Mouse (Mus musculus) embryonic fibroblast, embryonic 13.5 days (primary cell): ENCODE data around the gene Mpp3. TPM values are rescaled to one million over a fixed set of nuclear protein-coding genes. Genes with fewer than 3 reads are reported as not detected.

Experiments used
- H3K27ac ChIP-seq: 2 replicates; pipeline ENCODE4 v1.5.1; 2012; ENCODE audit warnings: low read length, control low read depth, inconsistent platforms; ENCODE audit not compliant: insufficient read depth
- H3K4me1 ChIP-seq: 2 replicates; pipeline ENCODE4 v1.6.1; 2011; ENCODE audit warnings: low read length; ENCODE audit not compliant: control insufficient read depth, insufficient read depth
- H3K4me3 ChIP-seq: 2 replicates; pipeline ENCODE4 v1.5.1; 2011; ENCODE audit warnings: mild to moderate bottlenecking, control low read depth, low read length; ENCODE audit not compliant: insufficient read depth
- CTCF ChIP-seq: IDR thresholded peaks from 2 replicates; pipeline ENCODE4 v1.5.1; 2011; ENCODE audit warnings: mild to moderate bottlenecking, control low read depth, low read length, moderate library complexity, borderline replicate concordance; ENCODE audit not compliant: insufficient read depth
- POLR2A ChIP-seq: IDR thresholded peaks from 2 replicates; pipeline ENCODE4 v1.6.1; 2011; ENCODE audit warnings: low read depth, mild to moderate bottlenecking, control low read depth, low read length, moderate library complexity
- polyA plus RNA-seq: library from polyadenylated mRNA; stranded (reverse); fragments of >200 nt; gene quantifications from 2 replicates; pipeline ENCODE4 v1.2.4, GENCODE M21; 2011; ENCODE audit warnings: low read depth; ENCODE audit not compliant: missing spikeins, insufficient read length

The Mpp3 gene
- polyA plus RNA-seq, 1 experiment: 0.42 TPM

- H3K4me1 ChIP-seq: no peaks in the 10 kb centered on the region
- H3K4me3 ChIP-seq: no peak overlapping the region
- H3K27ac ChIP-seq: no peak overlapping the region
- TF ChIP-seq CTCF (peak; percentile 23; the same call in 1 of the 2 replicates), POLR2A (no peak)
Measured at GRCm38 (mm10) chr11:101971410-101971809, 56.9 kb downstream of the Mpp3 start.

GRCm38 (mm10) chr11:101969835-101970234 lies 58.4 kb downstream of the Mpp3 start:
- TF ChIP-seq POLR2A (no peak), CTCF (no peak)
- no peak overlapping the region for H3K27ac ChIP-seq
- H3K4me3 ChIP-seq: no peak overlapping the region
- H3K4me1 ChIP-seq: no peaks in the 10 kb centered on the region

- Histone ChIP-seq H3K4me3 (no peak overlapping the region), H3K27ac (no peak overlapping the region), H3K4me1 (no peaks in the 10 kb centered on the region)
- TF ChIP-seq CTCF (peak; percentile 97), POLR2A (no peak)
Measured at GRCm38 (mm10) chr11:101968791-101969190, 59.5 kb downstream of the Mpp3 start.

- TF ChIP-seq POLR2A: no peak
- TF ChIP-seq CTCF: no peak
- Histone ChIP-seq H3K4me1 (no peaks in the 10 kb centered on the region; the same call in 1 of the 2 replicates), H3K27ac (no peak overlapping the region), H3K4me3 (no peak overlapping the region)
Measured at GRCm38 (mm10) chr11:101968311-101968710, 60.0 kb downstream of the Mpp3 start.

- no peak within 1 kb of the TSS for H3K4me3 ChIP-seq
- no peak within 1 kb of the TSS for H3K27ac ChIP-seq
- peaks cover 2% of the 10 kb centered on the region; the same call in 1 of the 2 replicates for H3K4me1 ChIP-seq
- TF ChIP-seq CTCF (no peak), POLR2A (no peak)
Measured at GRCm38 (mm10) chr11:101966965-101967614, 61.2 kb downstream of the Mpp3 start, which contains the start of gene Sost. Gene Sost, minus strand, starts transcription at chr11:101967015.

DNA sequence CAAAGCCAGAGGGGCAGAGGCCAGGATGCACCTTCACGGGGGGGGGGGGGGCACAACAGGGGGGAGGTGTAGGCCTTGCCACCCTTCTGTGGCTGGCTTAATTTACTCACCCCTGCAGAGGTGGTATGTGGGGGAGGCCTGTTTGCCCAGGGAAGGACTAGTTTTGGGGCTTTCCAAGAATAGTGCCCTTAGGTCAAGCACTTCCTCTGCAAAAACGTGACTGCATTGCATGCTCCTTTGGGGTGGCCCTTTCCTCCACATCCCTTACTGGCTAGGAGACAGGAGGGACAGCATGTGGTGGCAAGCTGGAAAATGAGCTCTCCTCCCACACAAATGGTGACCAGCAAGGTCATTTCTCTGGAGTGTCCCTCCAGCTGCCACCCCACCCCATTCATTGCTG lies 62.7 kb downstream of the Mpp3 start:
- no peak overlapping the region for H3K4me3 ChIP-seq
- TF ChIP-seq CTCF (no peak), POLR2A (no peak)
- H3K4me1 ChIP-seq: peaks cover 2% of the 10 kb centered on the region; the same call in 1 of the 2 replicates

DNA sequence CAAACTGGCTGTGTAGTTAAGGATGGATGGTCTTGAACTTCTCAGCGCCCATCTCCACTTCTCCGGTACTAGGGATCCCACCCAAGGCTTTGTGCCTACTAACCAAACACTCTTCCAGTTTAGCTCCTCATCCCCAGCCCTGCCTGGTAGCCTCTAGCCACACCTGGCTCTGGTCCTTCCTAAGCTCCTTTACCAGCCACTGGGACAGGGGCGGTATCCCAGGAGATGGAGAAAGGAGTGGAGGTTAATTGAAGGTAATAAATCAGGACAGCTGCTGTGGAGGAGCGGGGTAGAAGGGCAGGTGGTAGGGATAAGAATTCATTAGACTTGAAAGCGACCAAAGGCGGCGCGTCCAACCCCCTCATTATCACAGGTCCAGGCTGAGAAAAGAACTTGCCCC lies 63.6 kb downstream of the Mpp3 start:
- H3K4me1 ChIP-seq: peaks cover 2% of the 10 kb centered on the region; the same call in 1 of the 2 replicates
- TF ChIP-seq CTCF (no peak), POLR2A (no peak)
- H3K4me3 ChIP-seq: no peak overlapping the region
- H3K27ac ChIP-seq: no peak overlapping the region

More for the DNA sequence above, 62.7 kb downstream of the Mpp3 start:
- no peak overlapping the region for H3K27ac ChIP-seq

GRCm38 (mm10) chr11:101963473-101964291 lies 64.6 kb downstream of the Mpp3 start:
- H3K4me1 ChIP-seq: peaks cover 2% of the 10 kb centered on the region; the same call in 1 of the 2 replicates
- peak overlapping the region; percentile 27 for H3K4me3 ChIP-seq
- TF ChIP-seq CTCF (no peak), POLR2A (no peak)
- no peak overlapping the region for H3K27ac ChIP-seq

GRCm38 (mm10) chr11:101963043-101963442 lies 65.2 kb downstream of the Mpp3 start:
- Histone ChIP-seq H3K27ac (no peak overlapping the region), H3K4me1 (peaks cover 2% of the 10 kb centered on the region; the same call in 1 of the 2 replicates), H3K4me3 (no peak overlapping the region)
- TF ChIP-seq POLR2A (no peak), CTCF (no peak)

DNA sequence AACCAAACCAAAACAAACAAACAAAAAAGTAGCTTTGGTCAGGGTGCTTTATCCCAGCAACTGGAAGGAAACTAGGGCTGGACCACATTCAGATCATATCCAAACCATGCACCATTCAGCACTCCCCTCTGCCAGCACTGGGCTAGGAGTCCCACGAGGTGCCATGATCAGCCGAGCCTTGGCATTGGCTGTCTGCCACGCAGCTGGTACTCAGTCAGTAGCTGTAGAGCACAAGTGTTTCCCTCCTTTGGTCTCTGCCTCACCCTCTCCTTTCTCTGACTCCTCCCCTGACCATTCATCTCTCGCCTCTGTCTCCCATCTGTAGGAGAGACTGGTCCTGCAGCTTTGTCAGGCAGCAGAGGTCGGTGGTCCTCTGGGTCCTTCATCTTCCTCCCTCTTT lies 70.8 kb downstream of the Mpp3 start:
- no peak overlapping the region for H3K27ac ChIP-seq
- TF ChIP-seq CTCF: no peak
- TF ChIP-seq POLR2A: no peak
- no peaks in the 10 kb centered on the region for H3K4me1 ChIP-seq
- no peak overlapping the region for H3K4me3 ChIP-seq
